In genomic region chr15:30427342-30427741, GRCm38 (mm10) we compare ENCODE assay signal across 9 mouse cellular contexts.
DNase-seq lines count a peak whose midpoint lies in the region; ATAC-seq and TF ChIP-seq lines count a peak whose summit lies in the region.
"Had no signal": no experiment of that assay in that cellular context is flagged by ENCODE, and none has a peak within 500 bp of the region (broad histone marks: within the 10 kb centered on the region; RNA-seq: fewer than 3 reads in every experiment).

No protein-coding gene starts in this region.

- intact Hi-C loops in heart, adult 2 months (cut with DNase I): loop anchor here (1.0 to 10.0 kb wide), 2 partner anchors 313 to 837 kb away; no protein-coding TSS in a partner anchor
- intact Hi-C loops in heart, postnatal 25 days (cut with DNase I): loop anchor here (1.0 to 5.0 kb wide), 2 partner anchors 314 to 725 kb away; no protein-coding TSS in a partner anchor

- no peaks in the 10 kb centered on the region for H3K36me3 ChIP-seq in heart, adult 2 months (ENCODE audit: control insufficient read depth, insufficient read depth, low read length)
- H3K36me3 ChIP-seq in embryonic facial prominence, embryonic 14.5 days (ENCODE audit: control insufficient read depth, insufficient read depth, low read length): no peaks in the 10 kb centered on the region
- H3K36me3 ChIP-seq in lung, postnatal 0 days (ENCODE audit: insufficient read depth, low read length): no peaks in the 10 kb centered on the region
- H3K36me3 ChIP-seq: heart, embryonic 13.5 days had no signal

- H3K4me2 ChIP-seq in embryonic facial prominence, embryonic 14.5 days (ENCODE audit: low read depth, low read length): no peak overlapping the region
- no peak overlapping the region for H3K4me2 ChIP-seq in lung, postnatal 0 days (replicated peaks; ENCODE audit: low read depth, low read length)
- H3K4me2 ChIP-seq: heart, embryonic 13.5 days had no signal

- TF ChIP-seq EP300 in heart, adult 2 months (IDR thresholded peaks at IDR 0.05; ENCODE audit: insufficient read depth, low read depth, low read length): no peak
- no peak for TF ChIP-seq EP300 in lung, postnatal 0 days (IDR thresholded peaks at IDR 0.05)

- H3K4me3 ChIP-seq in heart, adult 2 months: no peak overlapping the region
- H3K4me3 ChIP-seq in embryonic facial prominence, embryonic 14.5 days (ENCODE audit: low read depth, low read length): no peak overlapping the region
- no peak overlapping the region for H3K4me3 ChIP-seq in lung, postnatal 0 days (ENCODE audit: low read depth, low read length)
- H3K4me3 ChIP-seq: heart, embryonic 13.5 days had no signal

- no peak for ATAC-seq in embryonic facial prominence, embryonic 14.5 days (ENCODE audit: low read depth)
- 0 out of 2 replicates have a peak, but pooled peaks have one; percentile 30 for ATAC-seq in lung, postnatal 0 days

- TF ChIP-seq POLR2A in heart, adult 2 months (IDR thresholded peaks at IDR 0.05; ENCODE audit: insufficient read depth, low read depth, low read length): no peak

- peak; percentile 64 for TF ChIP-seq CTCF in heart, adult 2 months (IDR thresholded peaks at IDR 0.05)
- TF ChIP-seq CTCF in lung, postnatal 0 days (IDR thresholded peaks at IDR 0.05): peak; percentile 67

- no peaks in the 10 kb centered on the region for H3K9me3 ChIP-seq in embryonic facial prominence, embryonic 14.5 days (ENCODE audit: control insufficient read depth, low read length)
- no peaks in the 10 kb centered on the region for H3K9me3 ChIP-seq in lung, postnatal 0 days (ENCODE audit: low read length)
- H3K9me3 ChIP-seq: heart, embryonic 13.5 days had no signal

- DNase-seq in heart, adult 2 months: no peak
- no peak for DNase-seq in heart, postnatal 25 days (ENCODE audit: low spot score)
- DNase-seq in ovary, postnatal 14 days (ENCODE audit: low spot score): peak; percentile 3
- DNase-seq in ovary, adult 18-20 months (ENCODE audit: low spot score): no peak
- peak; percentile 31 for DNase-seq in embryonic facial prominence, embryonic 14.5 days (ENCODE audit: low spot score)
- peak; percentile 21 for DNase-seq in lung, postnatal 0 days (ENCODE audit: low spot score)
- DNase-seq in thymus, postnatal 25 days: peak; percentile 6
- no peak for DNase-seq in right cerebral cortex, postnatal 14 days

- H3K79me2 ChIP-seq in heart, adult 2 months (replicated peaks; ENCODE audit: control insufficient read depth, insufficient read depth, low read length): no peaks in the 10 kb centered on the region

- 18% methylated on average over 2 of the region's 2 CpGs for WGBS in heart, adult 2 months
- 23% methylated on average over 2 of the region's 2 CpGs for WGBS in embryonic facial prominence, embryonic 14.5 days
- WGBS in lung, postnatal 0 days: 30% methylated on average over 2 of the region's 2 CpGs

- no peaks in the 10 kb centered on the region for H3K27me3 ChIP-seq in heart, adult 2 months (ENCODE audit: control insufficient read depth, insufficient read depth, low read length)
- H3K27me3 ChIP-seq in embryonic facial prominence, embryonic 14.5 days (replicated peaks; ENCODE audit: control insufficient read depth, insufficient read depth, low read length): no peaks in the 10 kb centered on the region
- H3K27me3 ChIP-seq in lung, postnatal 0 days (replicated peaks; ENCODE audit: insufficient read depth, low read length): no peaks in the 10 kb centered on the region
- H3K27me3 ChIP-seq: heart, embryonic 13.5 days had no signal

- no peaks in the 10 kb centered on the region for H3K4me1 ChIP-seq in heart, adult 2 months (ENCODE audit: control insufficient read depth, insufficient read depth, low read length)
- no peaks in the 10 kb centered on the region for H3K4me1 ChIP-seq in embryonic facial prominence, embryonic 14.5 days (ENCODE audit: control insufficient read depth, insufficient read depth, low read length)
- H3K4me1 ChIP-seq in lung, postnatal 0 days (ENCODE audit: insufficient read depth, low read depth, low read length): no peaks in the 10 kb centered on the region
- H3K4me1 ChIP-seq: heart, embryonic 13.5 days had no signal

- H3K9ac ChIP-seq in heart, adult 2 months (ENCODE audit: low read depth, low read length): no peak overlapping the region
- no peak overlapping the region for H3K9ac ChIP-seq in embryonic facial prominence, embryonic 14.5 days (ENCODE audit: low read depth, low read length)
- no peak overlapping the region for H3K9ac ChIP-seq in lung, postnatal 0 days (replicated peaks; ENCODE audit: low read depth)
- H3K9ac ChIP-seq: heart, embryonic 13.5 days had no signal

- no peak overlapping the region for H3K27ac ChIP-seq in heart, adult 2 months
- no peak overlapping the region for H3K27ac ChIP-seq in embryonic facial prominence, embryonic 14.5 days (replicated peaks; ENCODE audit: low read depth, low read length)
- H3K27ac ChIP-seq in lung, postnatal 0 days (ENCODE audit: low read length): no peak overlapping the region
- H3K27ac ChIP-seq: heart, embryonic 13.5 days had no signal

Comparison
In these comparisons a context has a peak if more than half of its experiments do, and no peak if none do; other contexts are left out.
1. DNase-seq: peak in ovary, postnatal 14 days (single experiment), embryonic facial prominence, embryonic 14.5 days (single experiment), lung, postnatal 0 days (single experiment) and thymus, postnatal 25 days (single experiment); none in heart, adult 2 months (0 of 2), heart, postnatal 25 days (single experiment), ovary, adult 18-20 months (single experiment) and right cerebral cortex, postnatal 14 days (single experiment).